Mouse (Mus musculus) bone marrow macrophage, adult 2 months (primary cell): ENCODE data around the gene Ppara.

Experiments used
- CTCF ChIP-seq: IDR thresholded peaks from 2 replicates; pipeline ENCODE4 v1.5.1; 2012; ENCODE audit warnings: low read depth, mild to moderate bottlenecking, low read length, moderate library complexity
- POLR2A ChIP-seq: IDR thresholded peaks from 2 replicates; pipeline ENCODE4 v1.6.1; 2012; ENCODE audit warnings: mild to moderate bottlenecking, low read depth, low read length, borderline replicate concordance

GRCm38 (mm10) chr15:85768991-85769390 is 34.2 kb downstream of the Ppara start:
- TF ChIP-seq CTCF (no peak), POLR2A (no peak)
